In genomic region chr3:89448720-89449537, GRCm38 (mm10) we compare ENCODE assay signal across 8 mouse cellular contexts. TPM values are rescaled to one million over a fixed set of nuclear protein-coding genes. Genes with fewer than 3 reads are reported as not detected.
DNase-seq lines count a peak whose midpoint lies in the region; ATAC-seq and TF ChIP-seq lines count a peak whose summit lies in the region.

No protein-coding gene starts in this region.

- TF ChIP-seq CTCF in left cerebral cortex, adult 2 months (IDR thresholded peaks at IDR 0.05): no peak

- peaks cover 11% of the 10 kb centered on the region; the same call in 1 of the 2 replicates for H3K4me1 ChIP-seq in hindbrain, embryonic 13.5 days (replicated peaks)
- no peaks in the 10 kb centered on the region; the same call in 1 of the 2 replicates for H3K4me1 ChIP-seq in hindbrain, embryonic 14.5 days (replicated peaks; ENCODE audit: control insufficient read depth, insufficient read depth, low read length)
- H3K4me1 ChIP-seq in ES-E14 (ENCODE audit: control insufficient read depth in 2 of 2, insufficient read depth in 2 of 2, low read length in 2 of 2, poor library complexity in 1 of 2): peaks cover 0 to 14% of the 10 kb centered on the region in 2 experiments; a peak in 2 of 4 replicates

- no peak for DNase-seq in hindbrain, embryonic 14.5 days (ENCODE audit: low spot score)
- no peak for DNase-seq in ES-E14 (ENCODE audit: low read depth, low spot score)
- peak; percentile 61 for DNase-seq in kidney, adult 18-20 months
- DNase-seq in lung, postnatal 14 days: peak; percentile 66
- no peak for DNase-seq in layer of hippocampus, adult 8-10 months (ENCODE audit: low spot score in 2 of 2)
- DNase-seq in left cerebral cortex, adult 2 months (ENCODE audit: extremely low spot score in 1 of 2, low spot score in 2 of 2): no peak

- intact Hi-C loops in left cerebral cortex, adult 2 months (cut with DNase I): loop anchor here (2.0 to 5.0 kb wide), 2 partner anchors 38 to 410 kb away; no protein-coding TSS in a partner anchor

- in situ Hi-C loops in ES-E14 (cut with MboI; ENCODE audit: low sequenced_read_pairs in 2 of 2, unreplicated experiment in 2 of 2): no loop called here

- WGBS in hindbrain, embryonic 13.5 days: 67% methylated on average over 13 of the region's 13 CpGs
- 62% methylated on average over 13 of the region's 13 CpGs for WGBS in hindbrain, embryonic 14.5 days

- no peak overlapping the region for H3K4me2 ChIP-seq in hindbrain, embryonic 13.5 days
- H3K4me2 ChIP-seq in hindbrain, embryonic 14.5 days (replicated peaks): no peak overlapping the region

- no peak overlapping the region for H3K27ac ChIP-seq in hindbrain, embryonic 13.5 days
- H3K27ac ChIP-seq in hindbrain, embryonic 14.5 days: no peak overlapping the region
- H3K27ac ChIP-seq in ES-E14 (ENCODE audit: insufficient read depth, low read depth, low read length, poor library complexity, severe bottlenecking): no peak overlapping the region
- H3K27ac ChIP-seq in left cerebral cortex, adult 2 months: no peak overlapping the region

- no peak overlapping the region for H3K4me3 ChIP-seq in hindbrain, embryonic 13.5 days
- H3K4me3 ChIP-seq in hindbrain, embryonic 14.5 days (replicated peaks; ENCODE audit: low read length): no peak overlapping the region
- peak overlapping the region; percentile 45 to 46 for H3K4me3 ChIP-seq in ES-E14 (ENCODE audit: insufficient read depth in 1 of 2, low read depth in 1 of 2, low read length in 2 of 2, poor library complexity in 1 of 2, severe bottlenecking in 1 of 2)
- H3K4me3 ChIP-seq in left cerebral cortex, adult 2 months: no peak overlapping the region

- H3K27me3 ChIP-seq in hindbrain, embryonic 13.5 days: no peaks in the 10 kb centered on the region
- no peaks in the 10 kb centered on the region for H3K27me3 ChIP-seq in hindbrain, embryonic 14.5 days (ENCODE audit: control insufficient read depth, insufficient read depth, low read length)

- H3K9me3 ChIP-seq in hindbrain, embryonic 13.5 days: no peaks in the 10 kb centered on the region
- H3K9me3 ChIP-seq in hindbrain, embryonic 14.5 days (ENCODE audit: control insufficient read depth, low read length): no peaks in the 10 kb centered on the region
- H3K9me3 ChIP-seq in ES-E14 (ENCODE audit: control insufficient read depth, insufficient read depth, low read depth, low read length): no peaks in the 10 kb centered on the region

- H3K9ac ChIP-seq in hindbrain, embryonic 13.5 days: 0 out of 2 replicates have a peak overlapping the region, but pooled peaks have one; percentile 31
- no peak overlapping the region for H3K9ac ChIP-seq in hindbrain, embryonic 14.5 days
- H3K9ac ChIP-seq in ES-E14 (ENCODE audit: insufficient read depth, low read depth, low read length, poor library complexity, severe bottlenecking): peak overlapping the region; percentile 42; the same call in 1 of the 2 replicates

- no peaks in the 10 kb centered on the region for H3K36me3 ChIP-seq in hindbrain, embryonic 13.5 days
- no peaks in the 10 kb centered on the region for H3K36me3 ChIP-seq in hindbrain, embryonic 14.5 days (replicated peaks; ENCODE audit: control insufficient read depth, insufficient read depth)
- peaks cover 7% of the 10 kb centered on the region; the same call in 1 of the 2 replicates for H3K36me3 ChIP-seq in ES-E14 (ENCODE audit: control insufficient read depth, insufficient read depth, low read length, poor library complexity, severe bottlenecking)

- peak; percentile 19; the same call in 1 of the 2 replicates for ATAC-seq in hindbrain, embryonic 13.5 days (ENCODE audit: low FRiP score)
- no peak; the same call in 1 of the 2 replicates for ATAC-seq in hindbrain, embryonic 14.5 days (ENCODE audit: low FRiP score)
- ATAC-seq in erythroblast, adult 5-6 weeks (replicated peaks; ENCODE audit: low FRiP score, poor library complexity, severe bottlenecking): peak; percentile 70

TF ChIP-seq in ES-E14, 5 proteins besides CTCF, POLR2A, EP300 and RAD21:
- TF ChIP-seq CHD2 (IDR thresholded peaks at IDR 0.05; ENCODE audit: low read depth, low read length): no peak
- no peak for TF ChIP-seq ZC3H11A (IDR thresholded peaks at IDR 0.05; ENCODE audit: borderline replicate concordance, low read depth, low read length)
- TF ChIP-seq ZNF384 (IDR thresholded peaks at IDR 0.05; ENCODE audit: low read depth, low read length): peak; percentile 82
- TF ChIP-seq HCFC1 (IDR thresholded peaks at IDR 0.05; ENCODE audit: borderline replicate concordance, insufficient read depth, low read length): no peak
- TF ChIP-seq MAFK (IDR thresholded peaks at IDR 0.05; ENCODE audit: insufficient read depth, low read depth, low read length): no peak

RNA-seq across cellular contexts. Expression of gene Pmvk, which starts 5.4 kb away (rescaled TPM):
- polyA plus RNA-seq in hindbrain, embryonic 13.5 days (2015; fragmentation: Nextera tagmentation; extraction: Ambion mirVana): 101 and 105 TPM in 2 replicates
- 117 and 121 TPM in 2 replicates for polyA plus RNA-seq in hindbrain, embryonic 14.5 days (2014; fragmentation: Nextera tagmentation; extraction: Ambion mirVana)
- 35.0 and 38.6 TPM in 2 replicates for total RNA-seq in ES-E14 (2012; rRNA removed)
- total RNA-seq in erythroblast, adult 5-6 weeks (2015; ENCODE audit: low replicate concordance): 5.4 and 8.1 TPM in 2 replicates
- 6.6 and 10.1 TPM in 2 replicates for total RNA-seq in erythroblast, adult 5-6 weeks (2017; ENCODE audit: low replicate concordance)
- 10 to 100 TPM; 29.5 to 33.7 (median 31.3) TPM for total RNA-seq in layer of hippocampus, adult 8-10 months (2022)
- 10 to 100 TPM; 32.1 to 35.0 TPM for total RNA-seq in left cerebral cortex, adult 2 months (2021)

RNA-seq across cellular contexts. Expression of gene Pbxip1, which starts 12.4 kb away (rescaled TPM):
- 19.4 and 20.4 TPM in 2 replicates for polyA plus RNA-seq in hindbrain, embryonic 13.5 days (2015; fragmentation: Nextera tagmentation; extraction: Ambion mirVana)
- 9.8 and 12.8 TPM in 2 replicates for polyA plus RNA-seq in hindbrain, embryonic 14.5 days (2014; fragmentation: Nextera tagmentation; extraction: Ambion mirVana)
- 19.3 and 20.8 TPM in 2 replicates for total RNA-seq in ES-E14 (2012; rRNA removed)
- 3.8 and 4.2 TPM in 2 replicates for total RNA-seq in erythroblast, adult 5-6 weeks (2015; ENCODE audit: low replicate concordance)
- total RNA-seq in erythroblast, adult 5-6 weeks (2017; ENCODE audit: low replicate concordance): 6.2 and 8.6 TPM in 2 replicates
- 10 to 100 TPM; 39.6 to 71.2 (median 51.8) TPM for total RNA-seq in layer of hippocampus, adult 8-10 months (2022)
- 10 to 100 TPM; 33.8 to 34.8 TPM for total RNA-seq in left cerebral cortex, adult 2 months (2021)

RNA-seq across cellular contexts. Expression of gene Pygo2, which starts 18.9 kb away (rescaled TPM):
- 38.7 and 42.0 TPM in 2 replicates for polyA plus RNA-seq in hindbrain, embryonic 13.5 days (2015; fragmentation: Nextera tagmentation; extraction: Ambion mirVana)
- 47.1 and 50.6 TPM in 2 replicates for polyA plus RNA-seq in hindbrain, embryonic 14.5 days (2014; fragmentation: Nextera tagmentation; extraction: Ambion mirVana)
- 39.2 and 50.3 TPM in 2 replicates for total RNA-seq in ES-E14 (2012; rRNA removed)
- 9.8 and 11.5 TPM in 2 replicates for total RNA-seq in erythroblast, adult 5-6 weeks (2015; ENCODE audit: low replicate concordance)
- 5.6 and 12.4 TPM in 2 replicates for total RNA-seq in erythroblast, adult 5-6 weeks (2017; ENCODE audit: low replicate concordance)
- total RNA-seq in layer of hippocampus, adult 8-10 months (2022): 10 to 100 TPM; 49.4 to 61.0 (median 53.9) TPM
- total RNA-seq in left cerebral cortex, adult 2 months (2021): 10 to 100 TPM; 51.0 to 54.5 TPM

RNA-seq across cellular contexts. Expression of gene Shc1, which starts 30.7 kb away (rescaled TPM):
- 24.3 and 24.4 TPM in 2 replicates for polyA plus RNA-seq in hindbrain, embryonic 13.5 days (2015; fragmentation: Nextera tagmentation; extraction: Ambion mirVana)
- 12.1 and 13.9 TPM in 2 replicates for polyA plus RNA-seq in hindbrain, embryonic 14.5 days (2014; fragmentation: Nextera tagmentation; extraction: Ambion mirVana)
- 66.9 and 72.0 TPM in 2 replicates for total RNA-seq in ES-E14 (2012; rRNA removed)
- 14.4 and 25.2 TPM in 2 replicates for total RNA-seq in erythroblast, adult 5-6 weeks (2015; ENCODE audit: low replicate concordance)
- total RNA-seq in erythroblast, adult 5-6 weeks (2017; ENCODE audit: low replicate concordance): 21.3 and 24.1 TPM in 2 replicates
- total RNA-seq in layer of hippocampus, adult 8-10 months (2022): 10 to 100 TPM; 16.4 to 22.3 (median 19.9) TPM
- 10 to 100 TPM; 12.9 to 16.4 TPM for total RNA-seq in left cerebral cortex, adult 2 months (2021)

RNA-seq across cellular contexts. Expression of gene Cks1b, which starts 30.7 kb away (rescaled TPM):
- 116 and 121 TPM in 2 replicates for polyA plus RNA-seq in hindbrain, embryonic 13.5 days (2015; fragmentation: Nextera tagmentation; extraction: Ambion mirVana)
- polyA plus RNA-seq in hindbrain, embryonic 14.5 days (2014; fragmentation: Nextera tagmentation; extraction: Ambion mirVana): 94.0 and 99.4 TPM in 2 replicates
- 162 and 190 TPM in 2 replicates for total RNA-seq in ES-E14 (2012; rRNA removed)
- total RNA-seq in erythroblast, adult 5-6 weeks (2015; ENCODE audit: low replicate concordance): 67.9 and 79.9 TPM in 2 replicates
- 37.4 and 42.1 TPM in 2 replicates for total RNA-seq in erythroblast, adult 5-6 weeks (2017; ENCODE audit: low replicate concordance)
- 1 to 10 TPM; 1.6 to 4.7 (median 2.5) TPM for total RNA-seq in layer of hippocampus, adult 8-10 months (2022)
- total RNA-seq in left cerebral cortex, adult 2 months (2021): 1 to 10 TPM; 1.8 to 2.3 TPM

Comparison
In these comparisons a context has a peak if more than half of its experiments do, and no peak if none do; other contexts are left out.
1. H3K4me3 ChIP-seq: peak in ES-E14 (2 of 2); none in hindbrain, embryonic 13.5 days (single experiment), hindbrain, embryonic 14.5 days (single experiment) and left cerebral cortex, adult 2 months (single experiment).
2. DNase-seq: peak in kidney, adult 18-20 months (single experiment) and lung, postnatal 14 days (single experiment); none in hindbrain, embryonic 14.5 days (single experiment), ES-E14 (single experiment), layer of hippocampus, adult 8-10 months (0 of 2) and left cerebral cortex, adult 2 months (0 of 2).